Mouse (Mus musculus): ENCODE data around the gene Npepl1.

DNA sequence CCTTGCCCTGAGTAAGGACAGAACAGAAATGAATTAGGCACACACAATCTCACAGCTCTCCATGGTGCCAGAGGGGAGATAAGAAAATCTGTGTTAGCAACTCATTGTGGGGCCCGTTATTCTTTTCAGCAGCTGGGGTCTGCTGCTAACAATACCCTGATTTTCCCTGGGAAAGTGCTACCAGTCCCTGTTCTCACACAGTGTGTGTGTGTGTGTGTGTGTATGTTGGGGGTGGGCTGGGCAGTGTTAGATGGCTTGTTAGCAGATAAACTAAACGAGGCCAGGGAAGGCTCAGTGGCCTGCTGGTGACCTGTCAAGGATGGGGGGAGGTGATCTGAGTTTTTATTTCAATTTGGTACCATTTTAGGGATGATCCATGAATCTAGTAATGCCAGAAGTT lies 48.9 kb upstream of the Npepl1 start:
- no peak for TF ChIP-seq POLR2AphosphoS5 (IDR thresholded peaks at IDR 0.05; ENCODE audit: insufficient replicate concordance, low read depth, low read length)
- no peak for TF ChIP-seq CTCF (IDR thresholded peaks at IDR 0.05; ENCODE audit: low read depth, low read length)
- no peak for TF ChIP-seq TAL1 (conservative IDR thresholded peaks at IDR 0.05; ENCODE audit: low read depth, low read length)
